Mouse (Mus musculus): ENCODE measurements around the gene Rhod. TPM values are rescaled to one million over a fixed set of nuclear protein-coding genes. Genes with fewer than 3 reads are reported as not detected.

Gene Rhod
- polyA plus RNA-seq, 1 experiment from 2014 or later: 49.7 TPM

GRCm38 (mm10) chr19:4452525-4452924 lies 13.3 kb upstream of the Rhod start:
- Histone ChIP-seq H3K4me1 (replicated peaks; ENCODE audit: insufficient read depth, low read length) (0 out of 2 replicates have a peak, but pooled peaks cover 3% of the 10 kb centered on the region), H3K4me2 (ENCODE audit: low read length) (no peak overlapping the region), H3K9ac (ENCODE audit: low read depth, low read length) (no peak overlapping the region), H3K27me3 (ENCODE audit: insufficient read depth, low read length) (no peaks in the 10 kb centered on the region), H3K9me3 (replicated peaks; ENCODE audit: low read length) (no peaks in the 10 kb centered on the region), H3K4me3 (replicated peaks; ENCODE audit: low read depth, low read length) (no peak overlapping the region), H3K27ac (no peak overlapping the region), H3K36me3 (ENCODE audit: insufficient read depth, low read length) (no peaks in the 10 kb centered on the region)
- WGBS: 34% methylated on average over 4 of the region's 4 CpGs
- ATAC-seq (replicated peaks; ENCODE audit: low FRiP score, low read depth): no peak
- DNase-seq (ENCODE audit: low spot score): no peak
- TF ChIP-seq CTCF (IDR thresholded peaks at IDR 0.05; ENCODE audit: low read depth): no peak

GRCm38 (mm10) chr19:4451965-4452364 lies 12.7 kb upstream of the Rhod start:
- Histone ChIP-seq H3K27ac (no peak overlapping the region), H3K4me1 (replicated peaks; ENCODE audit: insufficient read depth, low read length) (0 out of 2 replicates have a peak, but pooled peaks cover 2% of the 10 kb centered on the region), H3K9ac (ENCODE audit: low read depth, low read length) (no peak overlapping the region), H3K4me3 (replicated peaks; ENCODE audit: low read depth, low read length) (no peak overlapping the region), H3K9me3 (replicated peaks; ENCODE audit: low read length) (no peaks in the 10 kb centered on the region), H3K4me2 (ENCODE audit: low read length) (no peak overlapping the region), H3K27me3 (ENCODE audit: insufficient read depth, low read length) (no peaks in the 10 kb centered on the region), H3K36me3 (ENCODE audit: insufficient read depth, low read length) (no peaks in the 10 kb centered on the region)
- DNase-seq (ENCODE audit: low spot score): no peak
- no peak for TF ChIP-seq CTCF (IDR thresholded peaks at IDR 0.05; ENCODE audit: low read depth)
- no peak for ATAC-seq (replicated peaks; ENCODE audit: low FRiP score, low read depth)
- WGBS: 39% methylated on average over 5 of the region's 5 CpGs

GRCm38 (mm10) chr19:4451098-4451497 lies 11.9 kb upstream of the Rhod start:
- H3K4me3 ChIP-seq (replicated peaks; ENCODE audit: low read depth, low read length): no peak overlapping the region
- H3K4me2 ChIP-seq (ENCODE audit: low read length): no peak overlapping the region
- no peaks in the 10 kb centered on the region for H3K27me3 ChIP-seq (ENCODE audit: insufficient read depth, low read length)
- 70% methylated on average over 8 of the region's 8 CpGs for WGBS
- no peak overlapping the region for H3K27ac ChIP-seq
- no peaks in the 10 kb centered on the region for H3K36me3 ChIP-seq (ENCODE audit: insufficient read depth, low read length)
- TF ChIP-seq CTCF (IDR thresholded peaks at IDR 0.05; ENCODE audit: low read depth): no peak
- no peak for DNase-seq (ENCODE audit: low spot score)
- no peak for ATAC-seq (replicated peaks; ENCODE audit: low FRiP score, low read depth)
- no peaks in the 10 kb centered on the region for H3K9me3 ChIP-seq (replicated peaks; ENCODE audit: low read length)
- H3K4me1 ChIP-seq (replicated peaks; ENCODE audit: insufficient read depth, low read length): no peaks in the 10 kb centered on the region
- no peak overlapping the region for H3K9ac ChIP-seq (ENCODE audit: low read depth, low read length)

- no peak for TF ChIP-seq CTCF (IDR thresholded peaks at IDR 0.05; ENCODE audit: low read depth)
- Histone ChIP-seq H3K27me3 (ENCODE audit: insufficient read depth, low read length) (no peaks in the 10 kb centered on the region), H3K4me3 (replicated peaks; ENCODE audit: low read depth, low read length) (no peak overlapping the region), H3K9ac (ENCODE audit: low read depth, low read length) (no peak overlapping the region), H3K4me1 (replicated peaks; ENCODE audit: insufficient read depth, low read length) (no peaks in the 10 kb centered on the region), H3K27ac (no peak overlapping the region), H3K4me2 (ENCODE audit: low read length) (no peak overlapping the region), H3K36me3 (ENCODE audit: insufficient read depth, low read length) (no peaks in the 10 kb centered on the region), H3K9me3 (replicated peaks; ENCODE audit: low read length) (no peaks in the 10 kb centered on the region)
- WGBS: 62% methylated on average over 5 of the region's 5 CpGs
- DNase-seq (ENCODE audit: low spot score) (no peak), ATAC-seq (replicated peaks; ENCODE audit: low FRiP score, low read depth) (no peak)
Measured at GRCm38 (mm10) chr19:4450666-4451065, 11.4 kb upstream of the Rhod start.

GRCm38 (mm10) chr19:4449230-4449629 lies 10.0 kb upstream of the Rhod start:
- Histone ChIP-seq H3K27me3 (ENCODE audit: insufficient read depth, low read length) (no peaks in the 10 kb centered on the region), H3K4me1 (replicated peaks; ENCODE audit: insufficient read depth, low read length) (no peaks in the 10 kb centered on the region), H3K27ac (no peak overlapping the region), H3K4me2 (ENCODE audit: low read length) (no peak overlapping the region), H3K36me3 (ENCODE audit: insufficient read depth, low read length) (no peaks in the 10 kb centered on the region), H3K9me3 (replicated peaks; ENCODE audit: low read length) (no peaks in the 10 kb centered on the region), H3K9ac (ENCODE audit: low read depth, low read length) (no peak overlapping the region), H3K4me3 (replicated peaks; ENCODE audit: low read depth, low read length) (no peak overlapping the region)
- ATAC-seq (replicated peaks; ENCODE audit: low FRiP score, low read depth) (no peak), DNase-seq (ENCODE audit: low spot score) (no peak)
- no peak for TF ChIP-seq CTCF (IDR thresholded peaks at IDR 0.05; ENCODE audit: low read depth)
- 94% methylated on average over 9 of the region's 9 CpGs for WGBS

GRCm38 (mm10) chr19:4447445-4447844 lies 8.2 kb upstream of the Rhod start:
- no peaks in the 10 kb centered on the region for H3K27me3 ChIP-seq (ENCODE audit: insufficient read depth, low read length)
- TF ChIP-seq CTCF (IDR thresholded peaks at IDR 0.05; ENCODE audit: low read depth): no peak
- H3K36me3 ChIP-seq (ENCODE audit: insufficient read depth, low read length): 0 out of 2 replicates have a peak, but pooled peaks cover 4% of the 10 kb centered on the region
- no peaks in the 10 kb centered on the region for H3K9me3 ChIP-seq (replicated peaks; ENCODE audit: low read length)
- H3K4me1 ChIP-seq (replicated peaks; ENCODE audit: insufficient read depth, low read length): no peaks in the 10 kb centered on the region
- H3K27ac ChIP-seq: no peak overlapping the region
- H3K4me2 ChIP-seq (ENCODE audit: low read length): no peak overlapping the region
- DNase-seq (ENCODE audit: low spot score) (no peak), ATAC-seq (replicated peaks; ENCODE audit: low FRiP score, low read depth) (no peak)
- H3K9ac ChIP-seq (ENCODE audit: low read depth, low read length): no peak overlapping the region
- no peak overlapping the region for H3K4me3 ChIP-seq (replicated peaks; ENCODE audit: low read depth, low read length)
- 93% methylated on average over 9 of the region's 9 CpGs for WGBS

Measured in kidney, postnatal 0 days (tissue).